Mouse (Mus musculus): ENCODE measurements around the gene Gm28051.

- no peak for TF ChIP-seq CTCF (IDR thresholded peaks at IDR 0.05; ENCODE audit: control insufficient read depth, insufficient read depth, insufficient read length)
- TF ChIP-seq MYOD1 (IDR thresholded peaks at IDR 0.05; ENCODE audit: control insufficient read depth, insufficient read length, low read depth) = no peak
- no peak for TF ChIP-seq CEBPB (IDR thresholded peaks at IDR 0.05; ENCODE audit: low read depth)
Observed at GRCm38 (mm10) chr12:102769000-102769399, 11.4 kb upstream of the Gm28051 start.

Measured in C2C12 (cell line).